Mouse (Mus musculus): ENCODE data around the gene Prkn.

Gene Prkn

GRCm38 (mm10) chr17:12080656-12081495, 1240.7 kb downstream of the Prkn start:
- DNase-seq (ENCODE audit: low spot score in 2 of 2), result no peak

GRCm38 (mm10) chr17:12082201-12082600, 1242.0 kb downstream of the Prkn start:
- no peak for DNase-seq (ENCODE audit: low spot score in 2 of 2)

- DNase-seq (ENCODE audit: low spot score in 2 of 2), result no peak
Observed at GRCm38 (mm10) chr17:12090261-12090927, 1250.2 kb downstream of the Prkn start.

- no peak for DNase-seq (ENCODE audit: low spot score in 2 of 2)
Observed at GRCm38 (mm10) chr17:12092901-12093564, 1252.8 kb downstream of the Prkn start.

GRCm38 (mm10) chr17:12094016-12094415, 1253.8 kb downstream of the Prkn start:
- no peak for DNase-seq (ENCODE audit: low spot score in 2 of 2)

- DNase-seq (ENCODE audit: low spot score in 2 of 2), result no peak
Observed at GRCm38 (mm10) chr17:12094827-12095590, 1254.8 kb downstream of the Prkn start.

- no peak for DNase-seq (ENCODE audit: low spot score in 2 of 2)
Observed at GRCm38 (mm10) chr17:12099415-12099814, 1259.2 kb downstream of the Prkn start.

- DNase-seq (ENCODE audit: low spot score in 2 of 2), result no peak
Observed at GRCm38 (mm10) chr17:12102326-12102725, 1262.1 kb downstream of the Prkn start.

- no peak for DNase-seq (ENCODE audit: low spot score in 2 of 2)
Observed at GRCm38 (mm10) chr17:12103781-12104180, 1263.6 kb downstream of the Prkn start.

GRCm38 (mm10) chr17:12104245-12104644, 1264.1 kb downstream of the Prkn start:
- DNase-seq (ENCODE audit: low spot score in 2 of 2), result no peak

- no peak for DNase-seq (ENCODE audit: low spot score in 2 of 2)
Observed at GRCm38 (mm10) chr17:12104690-12105089, 1264.5 kb downstream of the Prkn start.

GRCm38 (mm10) chr17:12106255-12106654, 1266.1 kb downstream of the Prkn start:
- no peak for DNase-seq (ENCODE audit: low spot score in 2 of 2)

Data from frontal cortex, postnatal 25 days (tissue).